Mouse (Mus musculus): ENCODE measurements around the gene Bcl2. TPM values are rescaled to one million over a fixed set of nuclear protein-coding genes. Genes with fewer than 3 reads are reported as not detected.

Bcl2 gene
- total RNA-seq, 2 experiments from 2014 or later, result 4.6 to 6.7 TPM

- no peak for DNase-seq
These were observed 85.8 kb downstream of the Bcl2 start for GRCm38 (mm10) chr1:106628279-106628678.

GRCm38 (mm10) chr1:106627241-106627640 is 86.8 kb downstream of the Bcl2 start:
- DNase-seq, result no peak

- DNase-seq, result no peak
These were observed 93.7 kb downstream of the Bcl2 start for GRCm38 (mm10) chr1:106620174-106620931.

GRCm38 (mm10) chr1:106618814-106619213 is 95.3 kb downstream of the Bcl2 start:
- DNase-seq, result no peak

- DNase-seq, result no peak
These were observed 97.1 kb downstream of the Bcl2 start for GRCm38 (mm10) chr1:106616955-106617354.

GRCm38 (mm10) chr1:106613371-106613770 is 100.7 kb downstream of the Bcl2 start:
- DNase-seq, result no peak

GRCm38 (mm10) chr1:106612166-106613031 is 101.7 kb downstream of the Bcl2 start:
- DNase-seq, result no peak

- DNase-seq, result no peak
These were observed 102.8 kb downstream of the Bcl2 start for GRCm38 (mm10) chr1:106611246-106611645.

- DNase-seq, result no peak
These were observed 105.8 kb downstream of the Bcl2 start for GRCm38 (mm10) chr1:106608098-106608778.

- DNase-seq, result no peak
These were observed 107.1 kb downstream of the Bcl2 start for GRCm38 (mm10) chr1:106606951-106607350.

- DNase-seq, result no peak
These were observed 110.7 kb downstream of the Bcl2 start for GRCm38 (mm10) chr1:106603406-106603805.

- DNase-seq, result no peak
These were observed 111.1 kb downstream of the Bcl2 start for GRCm38 (mm10) chr1:106602941-106603340.

- DNase-seq, result no peak
These were observed 111.5 kb downstream of the Bcl2 start for GRCm38 (mm10) chr1:106602536-106602935.

GRCm38 (mm10) chr1:106601247-106601646 is 112.8 kb downstream of the Bcl2 start:
- DNase-seq, result no peak

- no peak for DNase-seq
These were observed 113.2 kb downstream of the Bcl2 start for GRCm38 (mm10) chr1:106600841-106601240.

- no peak for DNase-seq
These were observed 115.8 kb downstream of the Bcl2 start for GRCm38 (mm10) chr1:106598292-106598583.

- no peak for DNase-seq
These were observed 116.3 kb downstream of the Bcl2 start for GRCm38 (mm10) chr1:106597575-106598291.

GRCm38 (mm10) chr1:106596380-106596779 is 117.7 kb downstream of the Bcl2 start:
- DNase-seq, result no peak

GRCm38 (mm10) chr1:106595286-106595885 is 118.7 kb downstream of the Bcl2 start:
- no peak for DNase-seq

- DNase-seq, result no peak
These were observed 122.8 kb downstream of the Bcl2 start for GRCm38 (mm10) chr1:106591180-106591774.

- no peak for DNase-seq
These were observed 124.9 kb downstream of the Bcl2 start for GRCm38 (mm10) chr1:106589141-106589540.

Measured in gastrocnemius, postnatal 10 days (tissue).